Mouse (Mus musculus): ENCODE data around the gene Lin7b. TPM values are rescaled to one million over a fixed set of nuclear protein-coding genes. Genes with fewer than 3 reads are reported as not detected.

Lin7b gene
- polyA plus RNA-seq, 1 experiment from 2014 or later = not detected

DNA sequence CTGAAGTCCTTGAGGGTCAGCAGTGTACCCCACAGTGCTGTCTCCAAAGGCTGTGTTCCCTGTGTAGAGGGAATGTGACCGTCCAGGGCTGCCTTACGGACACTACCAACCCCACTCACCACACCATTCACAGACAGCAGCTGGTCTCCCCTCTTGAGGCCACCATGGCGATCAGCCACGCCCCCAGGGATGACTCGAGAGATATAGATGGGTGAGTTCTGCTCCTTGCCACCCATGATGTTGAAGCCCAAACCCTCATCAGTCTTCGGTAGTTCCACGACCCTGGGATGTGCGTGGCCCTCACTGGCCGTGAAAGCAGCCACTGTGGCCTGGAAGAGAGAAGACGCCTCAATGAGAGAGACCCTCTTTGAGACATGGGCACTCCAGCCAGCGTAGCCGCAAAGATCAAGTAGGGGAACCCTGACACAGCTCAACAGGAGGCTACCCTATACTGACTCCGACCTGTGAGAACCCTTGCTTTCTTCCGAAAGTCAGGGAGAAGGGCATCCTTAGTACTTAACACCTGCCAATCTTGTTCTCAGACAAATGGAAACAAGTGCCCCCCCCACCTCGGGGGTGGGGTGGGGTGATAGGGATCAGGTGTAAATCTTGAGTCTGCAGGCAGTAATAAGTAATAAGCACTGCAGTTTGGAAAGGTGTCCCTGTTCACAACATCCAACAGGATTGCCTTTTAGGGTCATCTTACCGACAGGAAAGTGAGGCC is 1.2 kb downstream of the Lin7b start:
- no peak overlapping the region for H3K4me3 ChIP-seq (ENCODE audit: low read depth, low read length)
- no peak overlapping the region for H3K9ac ChIP-seq (ENCODE audit: low read depth, low read length)
- H3K9me3 ChIP-seq (replicated peaks; ENCODE audit: control insufficient read depth, low read length) = no peaks in the 10 kb centered on the region
- peaks cover 4% of the 10 kb centered on the region; the same call in 1 of the 2 replicates for H3K36me3 ChIP-seq (ENCODE audit: control insufficient read depth, insufficient read depth)
- H3K4me2 ChIP-seq (ENCODE audit: low read depth, low read length) = no peak overlapping the region
- peaks cover 28% of the 10 kb centered on the region for H3K4me1 ChIP-seq (ENCODE audit: control insufficient read depth, low read depth, low read length)
- H3K27ac ChIP-seq (ENCODE audit: low read length) = no peak overlapping the region
- WGBS (ENCODE audit: insufficient replicate concordance) = 59% methylated on average over 16 of the region's 16 CpGs
- peaks cover 49% of the 10 kb centered on the region for H3K27me3 ChIP-seq (ENCODE audit: control insufficient read depth, insufficient read depth, low read depth, low read length)
- ATAC-seq (ENCODE audit: low read depth) = no peak

DNA sequence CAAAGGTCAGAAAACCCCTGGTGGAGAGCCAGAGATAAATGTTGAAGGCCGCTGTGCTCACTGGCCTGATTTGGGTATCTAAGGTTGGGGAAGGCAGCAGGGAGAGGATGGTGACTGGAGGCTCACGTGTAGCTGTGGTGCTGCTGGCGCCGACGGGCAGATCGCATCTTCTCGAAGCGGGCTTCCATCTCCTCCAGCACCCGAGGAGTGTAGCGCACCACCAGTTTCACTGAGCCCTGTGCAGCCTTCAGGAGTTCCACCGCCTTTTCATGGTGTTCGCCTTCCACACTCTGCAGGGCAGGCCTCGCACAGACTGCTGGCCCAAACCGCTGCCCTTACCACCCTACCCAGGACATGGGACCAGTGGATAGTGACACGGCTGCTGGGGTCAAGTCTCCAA is 2.2 kb downstream of the Lin7b start:
- Histone ChIP-seq H3K27ac (ENCODE audit: low read length) (no peak overlapping the region), H3K36me3 (ENCODE audit: control insufficient read depth, insufficient read depth) (peaks cover 4% of the 10 kb centered on the region; the same call in 1 of the 2 replicates), H3K9ac (ENCODE audit: low read depth, low read length) (no peak overlapping the region), H3K4me3 (ENCODE audit: low read depth, low read length) (no peak overlapping the region; the same call in 1 of the 2 replicates), H3K4me1 (ENCODE audit: control insufficient read depth, low read depth, low read length) (peaks cover 28% of the 10 kb centered on the region), H3K27me3 (ENCODE audit: control insufficient read depth, insufficient read depth, low read depth, low read length) (peaks cover 59% of the 10 kb centered on the region), H3K4me2 (ENCODE audit: low read depth, low read length) (0 out of 2 replicates have a peak overlapping the region, but pooled peaks have one; percentile 91), H3K9me3 (replicated peaks; ENCODE audit: control insufficient read depth, low read length) (no peaks in the 10 kb centered on the region)
- 76% methylated on average over 15 of the region's 15 CpGs for WGBS (ENCODE audit: insufficient replicate concordance)
- no peak for ATAC-seq (ENCODE audit: low read depth)

GRCm38 (mm10) chr7:45367020-45367880 is 3.1 kb downstream of the Lin7b start:
- WGBS (ENCODE audit: insufficient replicate concordance) = under 1% methylated on average over 70 of the region's 70 CpGs
- peaks cover 68% of the 10 kb centered on the region for H3K27me3 ChIP-seq (ENCODE audit: control insufficient read depth, insufficient read depth, low read depth, low read length)

GRCm38 (mm10) chr7:45366652-45367019 is 3.7 kb downstream of the Lin7b start, which contains the start of gene Ppfia3:
Gene Ppfia3, minus strand, starts transcription at chr7:45367019.
- H3K4me2 ChIP-seq (ENCODE audit: low read depth, low read length) = peak within 1 kb of the TSS; percentile 91
- no peaks in the 10 kb centered on the region for H3K9me3 ChIP-seq (replicated peaks; ENCODE audit: control insufficient read depth, low read length)
- WGBS (ENCODE audit: insufficient replicate concordance) = 0% methylated on average over 21 of the region's 26 CpGs
- H3K4me1 ChIP-seq (ENCODE audit: control insufficient read depth, low read depth, low read length) = peaks cover 33% of the 10 kb centered on the region
- peak within 1 kb of the TSS; percentile 63 for H3K9ac ChIP-seq (ENCODE audit: low read depth, low read length)
- peak within 1 kb of the TSS; percentile 65 for H3K4me3 ChIP-seq (ENCODE audit: low read depth, low read length)
- H3K27me3 ChIP-seq (ENCODE audit: control insufficient read depth, insufficient read depth, low read depth, low read length) = peaks cover 74% of the 10 kb centered on the region
- no peak for ATAC-seq (ENCODE audit: low read depth)
- H3K36me3 ChIP-seq (ENCODE audit: control insufficient read depth, insufficient read depth) = no peaks in the 10 kb centered on the region
- H3K27ac ChIP-seq (ENCODE audit: low read length) = no peak within 1 kb of the TSS

More at GRCm38 (mm10) chr7:45367020-45367880, 3.1 kb downstream of the Lin7b start:
- peak overlapping the region; percentile 91 for H3K4me2 ChIP-seq (ENCODE audit: low read depth, low read length)
- no peaks in the 10 kb centered on the region for H3K36me3 ChIP-seq (ENCODE audit: control insufficient read depth, insufficient read depth)
- H3K4me1 ChIP-seq (ENCODE audit: control insufficient read depth, low read depth, low read length) = peaks cover 30% of the 10 kb centered on the region
- peak overlapping the region; percentile 63 for H3K9ac ChIP-seq (ENCODE audit: low read depth, low read length)
- H3K9me3 ChIP-seq (replicated peaks; ENCODE audit: control insufficient read depth, low read length) = no peaks in the 10 kb centered on the region
- H3K27ac ChIP-seq (ENCODE audit: low read length) = no peak overlapping the region
- ATAC-seq (ENCODE audit: low read depth) = peak; percentile 87
- H3K4me3 ChIP-seq (ENCODE audit: low read depth, low read length) = peak overlapping the region; percentile 65

DNA sequence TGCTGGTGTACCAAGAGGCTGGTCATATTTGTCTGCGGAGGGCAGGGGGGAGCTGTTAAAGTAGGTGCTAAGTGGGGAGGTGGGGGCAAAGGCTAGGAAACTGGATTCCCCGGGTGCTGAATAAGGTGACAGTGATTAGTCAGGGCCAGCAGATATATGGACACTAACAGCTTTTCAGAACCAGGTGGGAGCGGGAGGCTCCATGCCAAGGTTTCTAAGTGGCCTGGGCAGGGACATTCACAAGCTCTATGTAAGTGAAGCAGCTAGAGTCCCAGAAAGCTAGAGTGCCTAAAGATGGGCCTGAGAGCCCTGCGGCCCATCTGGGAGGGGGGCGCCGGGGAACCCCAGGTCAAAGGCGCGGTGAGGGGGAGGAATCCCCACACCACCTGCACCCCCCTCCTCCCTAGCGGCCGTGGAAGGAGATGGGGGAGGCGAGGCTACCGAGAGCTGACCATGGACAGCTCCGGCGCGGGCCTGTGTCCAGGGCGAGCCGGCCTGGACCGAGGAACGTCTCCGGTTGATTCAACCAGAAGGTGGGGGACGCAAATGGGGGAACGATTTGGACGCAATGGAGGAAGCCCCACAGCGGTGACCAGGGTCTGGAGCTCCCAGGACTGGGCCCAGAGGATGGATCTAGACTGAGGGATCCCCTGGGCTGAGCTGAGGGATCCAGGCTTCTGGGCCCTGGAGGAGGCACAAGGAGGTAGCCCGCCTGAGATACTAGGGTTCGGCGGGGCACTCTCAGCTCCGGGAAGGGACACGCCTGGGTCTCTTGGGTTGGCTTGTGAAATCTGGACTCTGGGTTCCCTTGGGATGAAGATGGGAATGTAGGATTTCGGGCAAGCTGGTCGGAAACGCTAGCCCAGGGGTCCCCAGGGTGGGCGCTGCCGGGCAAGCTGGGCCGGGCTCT is 4.4 kb downstream of the Lin7b start:
- Histone ChIP-seq H3K4me2 (ENCODE audit: low read depth, low read length) (peak overlapping the region; percentile 91), H3K27me3 (ENCODE audit: control insufficient read depth, insufficient read depth, low read depth, low read length) (peaks cover 81% of the 10 kb centered on the region), H3K4me3 (ENCODE audit: low read depth, low read length) (peak overlapping the region; percentile 65), H3K27ac (ENCODE audit: low read length) (no peak overlapping the region), H3K36me3 (ENCODE audit: control insufficient read depth, insufficient read depth) (no peaks in the 10 kb centered on the region), H3K9me3 (replicated peaks; ENCODE audit: control insufficient read depth, low read length) (no peaks in the 10 kb centered on the region), H3K9ac (ENCODE audit: low read depth, low read length) (0 out of 2 replicates have a peak overlapping the region, but pooled peaks have one; percentile 33), H3K4me1 (ENCODE audit: control insufficient read depth, low read depth, low read length) (peaks cover 39% of the 10 kb centered on the region)
- 5% methylated on average over 34 of the region's 35 CpGs for WGBS (ENCODE audit: insufficient replicate concordance)
- ATAC-seq (ENCODE audit: low read depth) = no peak

DNA sequence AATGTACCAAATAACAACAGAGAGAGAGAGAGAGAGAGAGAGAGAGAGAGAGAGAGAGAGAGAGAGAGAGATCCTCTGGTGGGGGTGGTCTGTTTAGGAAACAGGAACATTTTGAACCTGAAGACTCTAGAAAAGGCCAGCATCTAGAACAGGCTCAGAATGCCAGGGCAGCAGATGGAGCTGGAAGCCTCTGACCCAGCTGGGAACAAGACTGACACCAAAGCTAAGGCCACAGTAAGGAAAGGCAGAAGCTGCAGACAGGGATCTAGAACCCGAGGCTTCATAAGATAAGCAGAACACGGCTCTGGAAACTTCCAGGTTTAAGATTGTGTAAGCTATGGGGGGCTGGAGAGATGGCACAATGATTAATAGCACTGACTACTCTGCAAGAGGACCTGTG is 6.4 kb downstream of the Lin7b start:
- Histone ChIP-seq H3K9ac (ENCODE audit: low read depth, low read length) (no peak overlapping the region), H3K4me3 (ENCODE audit: low read depth, low read length) (no peak overlapping the region), H3K4me1 (ENCODE audit: control insufficient read depth, low read depth, low read length) (peaks cover 27% of the 10 kb centered on the region), H3K27ac (ENCODE audit: low read length) (no peak overlapping the region), H3K9me3 (replicated peaks; ENCODE audit: control insufficient read depth, low read length) (no peaks in the 10 kb centered on the region), H3K4me2 (ENCODE audit: low read depth, low read length) (no peak overlapping the region), H3K36me3 (ENCODE audit: control insufficient read depth, insufficient read depth) (no peaks in the 10 kb centered on the region), H3K27me3 (ENCODE audit: control insufficient read depth, insufficient read depth, low read depth, low read length) (peaks cover 79% of the 10 kb centered on the region)
- ATAC-seq (ENCODE audit: low read depth) = no peak
- 33% methylated on average over 2 of the region's 2 CpGs for WGBS (ENCODE audit: insufficient replicate concordance)

- peaks cover 71% of the 10 kb centered on the region for H3K27me3 ChIP-seq (ENCODE audit: control insufficient read depth, insufficient read depth, low read depth, low read length)
- 5% methylated on average over 13 of the region's 13 CpGs for WGBS (ENCODE audit: insufficient replicate concordance)
- no peak overlapping the region for H3K4me3 ChIP-seq (ENCODE audit: low read depth, low read length)
- H3K27ac ChIP-seq (ENCODE audit: low read length) = no peak overlapping the region
- H3K36me3 ChIP-seq (ENCODE audit: control insufficient read depth, insufficient read depth) = no peaks in the 10 kb centered on the region
- no peak for ATAC-seq (ENCODE audit: low read depth)
- no peaks in the 10 kb centered on the region for H3K9me3 ChIP-seq (replicated peaks; ENCODE audit: control insufficient read depth, low read length)
- H3K4me2 ChIP-seq (ENCODE audit: low read depth, low read length) = no peak overlapping the region
- no peak overlapping the region for H3K9ac ChIP-seq (ENCODE audit: low read depth, low read length)
- H3K4me1 ChIP-seq (ENCODE audit: control insufficient read depth, low read depth, low read length) = peaks cover 26% of the 10 kb centered on the region
Observed at GRCm38 (mm10) chr7:45362801-45363200, 7.6 kb downstream of the Lin7b start.

- Histone ChIP-seq H3K27ac (ENCODE audit: low read length) (no peak overlapping the region), H3K9ac (ENCODE audit: low read depth, low read length) (no peak overlapping the region), H3K36me3 (ENCODE audit: control insufficient read depth, insufficient read depth) (no peaks in the 10 kb centered on the region), H3K4me3 (ENCODE audit: low read depth, low read length) (peak overlapping the region; percentile 45), H3K4me2 (ENCODE audit: low read depth, low read length) (peak overlapping the region; percentile 54), H3K27me3 (ENCODE audit: control insufficient read depth, insufficient read depth, low read depth, low read length) (peaks cover 65% of the 10 kb centered on the region), H3K4me1 (ENCODE audit: control insufficient read depth, low read depth, low read length) (peaks cover 15% of the 10 kb centered on the region), H3K9me3 (replicated peaks; ENCODE audit: control insufficient read depth, low read length) (no peaks in the 10 kb centered on the region)
- under 1% methylated on average over 43 of the region's 43 CpGs for WGBS (ENCODE audit: insufficient replicate concordance)
- peak; percentile 66 for ATAC-seq (ENCODE audit: low read depth)
Observed at GRCm38 (mm10) chr7:45361243-45361804, 9.1 kb downstream of the Lin7b start.
